Mouse (Mus musculus): ENCODE data around the gene Ppil3. TPM values are rescaled to one million over a fixed set of nuclear protein-coding genes. Genes with fewer than 3 reads are reported as not detected.

Ppil3 gene
- polyA plus RNA-seq, 1 experiment from 2014 or later = 51.0 TPM

DNA sequence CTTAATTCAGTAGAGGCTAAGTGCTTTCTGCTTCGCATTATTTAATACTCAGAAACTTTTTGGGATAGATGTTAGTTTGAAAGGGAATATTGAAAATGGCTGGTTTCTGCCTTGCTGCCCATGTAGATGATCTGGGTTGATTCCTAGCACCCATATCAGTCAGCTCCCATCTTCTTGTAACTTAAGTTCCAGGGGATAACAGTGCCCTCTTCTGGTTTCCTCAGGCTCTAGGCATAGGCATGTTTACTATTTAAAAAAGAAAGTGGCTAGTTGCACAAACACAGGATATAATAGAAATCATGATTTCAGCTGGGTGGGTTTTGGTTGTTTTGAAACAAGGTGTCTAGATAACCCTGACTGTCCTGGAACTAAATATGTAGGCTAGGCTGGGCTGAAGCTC lies 49.1 kb downstream of the Ppil3 start:
- H3K9ac ChIP-seq (ENCODE audit: low read depth, low read length) = no peak overlapping the region
- no peak overlapping the region for H3K4me3 ChIP-seq (ENCODE audit: low read length)
- H3K4me1 ChIP-seq (ENCODE audit: control insufficient read depth, insufficient read depth, low read depth, low read length) = peaks cover 16% of the 10 kb centered on the region
- H3K36me3 ChIP-seq (ENCODE audit: control insufficient read depth, insufficient read depth, low read length) = peaks cover 43% of the 10 kb centered on the region
- H3K27ac ChIP-seq (ENCODE audit: low read depth, low read length) = no peak overlapping the region
- 93% methylated on average over 1 of the region's 1 CpGs for WGBS
- no peaks in the 10 kb centered on the region for H3K27me3 ChIP-seq (replicated peaks; ENCODE audit: control insufficient read depth, insufficient read depth, low read length)
- no peaks in the 10 kb centered on the region for H3K9me3 ChIP-seq (ENCODE audit: control insufficient read depth, low read length)
- H3K4me2 ChIP-seq (ENCODE audit: low read length) = no peak overlapping the region
- ATAC-seq = no peak

DNA sequence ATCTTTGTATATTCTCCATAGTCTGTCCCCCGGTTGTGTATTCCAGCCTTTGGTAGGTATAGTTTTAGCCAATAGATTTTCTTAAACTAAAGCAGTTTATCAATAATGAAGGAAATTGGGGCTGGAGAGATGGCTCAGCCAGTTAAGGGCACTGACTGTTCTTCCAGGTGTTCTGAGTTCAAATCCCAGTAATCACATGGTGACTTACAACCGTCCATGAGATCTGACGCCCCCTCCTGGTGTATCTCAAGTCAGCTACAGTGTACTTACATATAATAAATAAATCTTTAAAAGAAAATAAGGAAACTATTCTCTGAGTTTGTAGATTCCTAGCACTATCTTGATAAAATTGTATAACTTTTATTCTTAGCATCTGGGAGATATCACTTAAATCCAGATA lies 49.9 kb downstream of the Ppil3 start:
- no peaks in the 10 kb centered on the region for H3K27me3 ChIP-seq (replicated peaks; ENCODE audit: control insufficient read depth, insufficient read depth, low read length)
- 88% methylated on average over 3 of the region's 3 CpGs for WGBS
- H3K36me3 ChIP-seq (ENCODE audit: control insufficient read depth, insufficient read depth, low read length) = peaks cover 35% of the 10 kb centered on the region
- no peak overlapping the region for H3K27ac ChIP-seq (ENCODE audit: low read depth, low read length)
- no peak overlapping the region for H3K4me3 ChIP-seq (ENCODE audit: low read length)
- ATAC-seq = no peak
- H3K9me3 ChIP-seq (ENCODE audit: control insufficient read depth, low read length) = no peaks in the 10 kb centered on the region
- H3K4me2 ChIP-seq (ENCODE audit: low read length) = no peak overlapping the region
- H3K9ac ChIP-seq (ENCODE audit: low read depth, low read length) = no peak overlapping the region
- H3K4me1 ChIP-seq (ENCODE audit: control insufficient read depth, insufficient read depth, low read depth, low read length) = peaks cover 19% of the 10 kb centered on the region

DNA sequence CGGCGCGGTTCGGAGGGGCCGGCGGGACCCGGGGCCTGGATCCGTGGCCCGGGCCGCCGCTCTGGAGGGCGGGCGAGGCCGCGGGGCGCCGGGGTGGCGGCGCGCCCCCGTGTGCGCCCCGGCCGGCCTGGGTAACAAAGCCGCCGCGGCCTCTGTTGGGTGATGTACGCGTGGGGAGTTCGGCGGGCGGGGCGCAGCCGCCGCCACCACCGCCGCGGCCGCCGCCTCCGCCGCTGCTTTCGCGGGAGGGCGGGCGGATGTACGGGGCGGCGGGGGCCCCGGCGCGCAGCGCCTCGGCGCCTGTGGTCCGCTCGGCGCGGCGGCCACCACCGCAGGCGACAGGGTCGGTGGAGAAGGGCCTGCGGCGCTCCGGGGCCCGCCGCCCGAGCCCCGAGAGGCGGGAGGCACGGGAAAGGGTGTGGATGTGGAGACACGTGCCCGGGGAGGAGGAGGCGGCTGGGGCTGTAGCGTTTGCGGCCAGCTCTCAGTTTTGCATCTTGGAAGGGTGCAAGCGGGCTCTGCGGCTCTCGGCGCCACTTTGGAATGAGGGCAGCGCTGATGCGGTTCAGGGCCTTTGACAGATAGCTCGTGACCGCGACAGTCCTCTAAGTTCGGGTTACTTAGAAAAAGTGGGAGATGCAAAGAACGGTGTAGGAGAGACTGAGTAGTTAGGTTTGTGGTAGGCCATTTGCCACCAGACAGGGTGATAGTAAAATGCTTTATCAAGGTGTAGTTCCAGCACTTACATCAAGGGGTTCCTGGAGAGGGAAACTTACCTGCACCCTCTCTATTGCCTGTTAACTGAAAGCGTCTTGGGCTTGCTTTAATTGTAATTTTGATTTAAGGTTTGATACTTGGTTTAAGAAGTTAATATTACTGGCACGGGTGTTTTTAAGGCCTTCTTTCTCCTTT lies 51.7 kb downstream of the Ppil3 start:
- Histone ChIP-seq H3K4me1 (ENCODE audit: control insufficient read depth, insufficient read depth, low read depth, low read length) (peaks cover 19% of the 10 kb centered on the region), H3K36me3 (ENCODE audit: control insufficient read depth, insufficient read depth, low read length) (peaks cover 25% of the 10 kb centered on the region), H3K27me3 (replicated peaks; ENCODE audit: control insufficient read depth, insufficient read depth, low read length) (no peaks in the 10 kb centered on the region), H3K4me3 (ENCODE audit: low read length) (peak overlapping the region; percentile 94), H3K27ac (ENCODE audit: low read depth, low read length) (peak overlapping the region; percentile 96), H3K4me2 (ENCODE audit: low read length) (peak overlapping the region; percentile 81), H3K9ac (ENCODE audit: low read depth, low read length) (peak overlapping the region; percentile 77), H3K9me3 (ENCODE audit: control insufficient read depth, low read length) (no peaks in the 10 kb centered on the region)
- WGBS = 1% methylated on average over 51 of the region's 90 CpGs
- ATAC-seq = peak; percentile 64

DNA sequence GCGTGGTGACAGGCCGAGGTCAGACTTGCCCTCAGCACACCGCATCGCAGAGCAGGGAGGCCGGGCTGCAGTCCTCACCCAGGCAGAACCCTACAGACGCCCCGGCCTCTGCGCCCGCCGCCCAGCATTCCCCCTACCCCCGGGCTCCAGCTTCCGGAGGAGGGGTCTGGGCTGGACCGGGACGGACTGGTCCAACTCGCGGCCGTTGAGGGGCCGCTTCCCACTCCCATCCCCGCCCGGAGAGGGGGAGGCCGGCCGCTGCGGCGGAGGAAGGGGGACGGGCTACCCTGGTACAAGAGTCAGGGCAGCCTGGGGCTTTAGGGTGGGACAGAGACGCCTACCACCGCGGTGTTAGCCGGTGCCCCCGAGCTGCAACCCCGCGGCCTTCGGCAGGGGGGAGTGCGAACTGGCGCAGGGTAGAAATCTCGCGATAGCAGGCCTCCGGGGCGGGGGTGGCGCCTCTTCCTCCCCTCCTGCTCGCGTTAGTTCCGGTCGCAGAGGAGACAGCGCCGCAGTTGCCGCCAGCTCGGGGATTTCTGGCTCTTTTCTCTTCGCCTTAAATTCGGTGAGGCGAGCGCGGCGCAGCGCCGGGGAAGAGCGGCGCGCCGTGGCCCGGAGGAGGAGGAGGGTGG lies 52.5 kb downstream of the Ppil3 start, which contains the start of gene Bzw1:
Gene Bzw1, plus strand, starts transcription at position 247 of the 632 bp plus-strand sequence.
- ATAC-seq = peak; percentile 98
- under 1% methylated on average over 45 of the region's 61 CpGs for WGBS

DNA sequence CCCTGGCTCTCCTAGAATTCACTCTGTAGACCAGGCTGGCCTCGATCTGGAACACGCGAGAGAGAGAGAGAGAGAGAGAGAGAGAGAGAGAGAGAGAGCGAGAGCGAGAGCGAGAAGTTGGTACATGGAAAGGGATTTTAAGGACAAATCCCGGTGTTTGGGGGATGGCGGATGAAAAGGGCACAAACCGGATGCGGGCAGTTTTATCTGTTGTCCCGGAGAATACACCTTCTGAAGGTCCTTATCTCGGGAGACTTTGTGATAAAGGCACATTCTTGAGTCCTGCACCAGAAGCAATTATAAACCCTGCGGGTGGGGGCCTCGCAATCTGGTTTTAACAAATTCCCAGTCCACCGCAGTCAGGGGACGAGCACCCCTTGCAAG lies 53.0 kb downstream of the Ppil3 start:
- H3K9me3 ChIP-seq (ENCODE audit: control insufficient read depth, low read length) = no peaks in the 10 kb centered on the region
- H3K36me3 ChIP-seq (ENCODE audit: control insufficient read depth, insufficient read depth, low read length) = peaks cover 15% of the 10 kb centered on the region; the same call in 1 of the 2 replicates
- H3K4me3 ChIP-seq (ENCODE audit: low read length) = peak overlapping the region; percentile 94
- H3K27ac ChIP-seq (ENCODE audit: low read depth, low read length) = peak overlapping the region; percentile 96
- H3K27me3 ChIP-seq (replicated peaks; ENCODE audit: control insufficient read depth, insufficient read depth, low read length) = no peaks in the 10 kb centered on the region
- peaks cover 19% of the 10 kb centered on the region for H3K4me1 ChIP-seq (ENCODE audit: control insufficient read depth, insufficient read depth, low read depth, low read length)
- WGBS = 1% methylated on average over 16 of the region's 16 CpGs
- ATAC-seq = no peak
- H3K9ac ChIP-seq (ENCODE audit: low read depth, low read length) = peak overlapping the region; percentile 77
- peak overlapping the region; percentile 87 for H3K4me2 ChIP-seq (ENCODE audit: low read length)

More for the DNA sequence above, 52.5 kb downstream of the Ppil3 start, which contains the start of gene Bzw1:
- H3K4me2 ChIP-seq (ENCODE audit: low read length) = peak within 1 kb of the TSS; percentile 87
- H3K9me3 ChIP-seq (ENCODE audit: control insufficient read depth, low read length) = no peaks in the 10 kb centered on the region
- H3K4me3 ChIP-seq (ENCODE audit: low read length) = peak within 1 kb of the TSS; percentile 94
- H3K27me3 ChIP-seq (replicated peaks; ENCODE audit: control insufficient read depth, insufficient read depth, low read length) = no peaks in the 10 kb centered on the region
- H3K9ac ChIP-seq (ENCODE audit: low read depth, low read length) = peak within 1 kb of the TSS; percentile 77
- H3K27ac ChIP-seq (ENCODE audit: low read depth, low read length) = peak within 1 kb of the TSS; percentile 96
- peaks cover 18% of the 10 kb centered on the region for H3K36me3 ChIP-seq (ENCODE audit: control insufficient read depth, insufficient read depth, low read length)
- peaks cover 19% of the 10 kb centered on the region for H3K4me1 ChIP-seq (ENCODE audit: control insufficient read depth, insufficient read depth, low read depth, low read length)

DNA sequence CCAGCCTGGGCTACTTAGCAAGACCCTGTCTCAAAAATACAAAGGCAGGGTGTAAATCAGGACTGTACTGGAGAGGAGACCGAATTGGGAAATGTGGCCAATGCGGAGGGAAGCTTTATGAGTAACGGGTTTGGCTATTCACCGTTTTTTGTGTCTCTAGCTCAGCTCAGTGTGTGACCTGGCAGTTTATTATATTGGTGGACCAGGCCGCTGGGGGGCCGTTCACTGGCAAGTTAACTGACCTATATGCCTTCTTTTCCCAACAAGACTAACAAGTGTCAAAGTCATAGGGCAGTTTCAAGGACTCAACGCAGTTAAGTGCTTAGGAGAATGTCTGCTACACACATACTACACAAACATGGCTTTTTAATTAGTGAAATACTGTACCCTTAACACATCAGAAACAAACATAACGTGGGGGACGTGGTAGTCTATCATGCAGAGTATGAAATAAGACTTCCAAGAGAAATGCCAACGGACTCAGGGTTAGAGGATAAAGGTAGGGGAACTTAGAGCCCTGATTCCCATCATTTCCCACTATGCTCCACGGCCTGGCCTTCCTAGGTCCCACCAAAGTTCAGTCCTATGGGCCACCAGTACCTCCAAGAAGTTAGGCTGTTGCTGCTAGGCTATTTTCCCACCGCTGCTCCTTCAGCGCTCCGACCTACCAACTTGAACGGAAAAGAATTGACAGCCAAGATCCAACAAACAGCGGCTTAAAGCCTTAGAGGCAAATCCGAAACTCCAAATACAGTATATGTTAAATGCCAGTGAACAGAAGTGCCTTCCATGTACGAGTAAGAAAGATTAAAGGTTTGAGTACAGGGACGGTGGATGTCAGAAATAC lies 53.6 kb downstream of the Ppil3 start:
- peaks cover 19% of the 10 kb centered on the region for H3K4me1 ChIP-seq (ENCODE audit: control insufficient read depth, insufficient read depth, low read depth, low read length)
- no peak for ATAC-seq
- WGBS = 44% methylated on average over 19 of the region's 19 CpGs

DNA sequence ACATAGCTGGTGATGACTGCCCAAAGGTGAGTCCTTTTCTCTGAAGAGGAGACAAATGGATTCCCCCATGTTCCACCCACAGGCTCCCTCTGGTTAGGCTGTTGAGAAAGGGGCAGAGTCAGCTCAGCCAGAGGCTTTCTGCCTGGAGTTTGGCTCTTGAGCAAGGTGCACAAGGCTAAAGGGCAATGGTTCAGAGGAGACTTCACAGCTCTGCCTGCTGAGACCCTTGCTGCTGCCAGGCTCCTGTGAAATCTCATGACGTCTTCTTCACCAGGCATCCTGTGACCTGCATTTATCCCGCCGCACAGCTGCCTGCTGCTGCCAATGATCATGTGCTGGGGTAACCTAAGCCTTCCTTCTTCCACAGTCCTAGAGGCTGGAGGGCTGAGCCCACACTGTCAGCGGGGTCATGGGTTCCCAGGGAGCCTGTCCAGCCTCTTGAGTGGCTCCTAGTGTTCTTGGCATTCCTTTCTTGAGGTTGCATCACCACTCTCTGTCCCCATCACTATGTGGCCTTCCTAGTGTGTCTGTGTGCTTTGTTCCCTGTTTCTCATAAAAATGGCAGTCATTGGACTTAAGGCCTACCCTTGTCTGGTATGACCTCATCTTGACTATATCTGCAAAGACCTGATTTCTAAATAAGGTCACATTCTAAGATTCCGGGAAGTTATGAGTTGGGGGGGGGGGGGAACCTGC lies 62.6 kb downstream of the Ppil3 start:
- Histone ChIP-seq H3K4me2 (ENCODE audit: low read length) (no peak overlapping the region), H3K27ac (ENCODE audit: low read depth, low read length) (no peak overlapping the region), H3K9ac (ENCODE audit: low read depth, low read length) (no peak overlapping the region), H3K36me3 (ENCODE audit: control insufficient read depth, insufficient read depth, low read length) (no peaks in the 10 kb centered on the region), H3K27me3 (replicated peaks; ENCODE audit: control insufficient read depth, insufficient read depth, low read length) (no peaks in the 10 kb centered on the region), H3K4me1 (ENCODE audit: control insufficient read depth, insufficient read depth, low read depth, low read length) (no peaks in the 10 kb centered on the region), H3K9me3 (ENCODE audit: control insufficient read depth, low read length) (no peaks in the 10 kb centered on the region), H3K4me3 (ENCODE audit: low read length) (no peak overlapping the region)
- no peak for ATAC-seq
- WGBS = 74% methylated on average over 5 of the region's 5 CpGs

More for the DNA sequence above, 53.6 kb downstream of the Ppil3 start:
- H3K27me3 ChIP-seq (replicated peaks; ENCODE audit: control insufficient read depth, insufficient read depth, low read length) = no peaks in the 10 kb centered on the region
- H3K36me3 ChIP-seq (ENCODE audit: control insufficient read depth, insufficient read depth, low read length) = peaks cover 11% of the 10 kb centered on the region; the same call in 1 of the 2 replicates
- peak overlapping the region; percentile 94 for H3K4me3 ChIP-seq (ENCODE audit: low read length)
- H3K27ac ChIP-seq (ENCODE audit: low read depth, low read length) = peak overlapping the region; percentile 96
- H3K9ac ChIP-seq (ENCODE audit: low read depth, low read length) = peak overlapping the region; percentile 77
- no peaks in the 10 kb centered on the region for H3K9me3 ChIP-seq (ENCODE audit: control insufficient read depth, low read length)
- H3K4me2 ChIP-seq (ENCODE audit: low read length) = peak overlapping the region; percentile 87
